Mouse (Mus musculus) natural killer cell, adult 2 months (primary cell): Measurements from ENCODE around the gene Pde5a.
A peak's percentile ranks its signal among the peaks of the same experiment; 100 is the strongest.

Experiments
- DNase-seq, 2 experiments: peaks; one replicate each; pipeline ENCODE4 v3.0.0; 2022; ENCODE audit warnings: low spot score in 2 of 2

Pde5a gene

DNA sequence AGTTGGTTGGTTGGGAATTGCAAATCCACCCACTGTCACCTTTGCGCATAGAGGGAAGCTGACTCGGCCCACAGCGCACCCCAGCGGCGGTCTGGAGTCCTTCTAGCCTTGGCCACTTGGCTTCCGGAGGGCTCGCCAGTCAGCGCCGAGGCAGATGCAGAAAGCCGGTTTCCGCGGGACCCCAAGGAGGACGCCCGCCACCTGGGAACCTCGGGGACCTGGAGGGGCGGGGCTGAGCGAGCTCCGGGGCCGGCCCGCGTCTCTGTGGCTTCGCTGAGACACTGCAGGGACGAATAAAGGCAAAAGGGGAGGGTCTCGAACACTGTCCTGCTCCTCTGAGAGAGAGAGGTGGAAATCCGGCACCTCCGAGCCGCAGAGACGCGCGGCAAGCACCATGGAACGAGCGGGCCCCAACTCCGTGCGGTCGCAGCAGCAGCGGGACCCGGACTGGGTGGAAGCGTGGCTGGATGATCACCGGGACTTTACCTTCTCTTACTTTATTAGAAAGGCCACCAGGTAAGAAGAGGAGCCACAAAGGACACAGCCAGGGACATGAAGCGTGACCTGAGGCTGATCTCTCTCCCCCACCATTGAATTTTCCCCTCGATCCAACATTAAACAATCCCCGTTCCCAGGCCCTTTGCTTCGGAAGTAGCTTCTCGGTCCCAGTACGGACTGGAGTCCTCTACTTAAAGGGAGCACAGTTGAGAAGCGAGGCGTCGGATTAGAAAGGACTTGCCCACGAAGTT, at the start of gene Pde5a:
TSS of gene Pde5a (plus strand) at position 96 of the 749 bp plus-strand sequence.
- peak; percentile 44 to 63 for DNase-seq

DNA sequence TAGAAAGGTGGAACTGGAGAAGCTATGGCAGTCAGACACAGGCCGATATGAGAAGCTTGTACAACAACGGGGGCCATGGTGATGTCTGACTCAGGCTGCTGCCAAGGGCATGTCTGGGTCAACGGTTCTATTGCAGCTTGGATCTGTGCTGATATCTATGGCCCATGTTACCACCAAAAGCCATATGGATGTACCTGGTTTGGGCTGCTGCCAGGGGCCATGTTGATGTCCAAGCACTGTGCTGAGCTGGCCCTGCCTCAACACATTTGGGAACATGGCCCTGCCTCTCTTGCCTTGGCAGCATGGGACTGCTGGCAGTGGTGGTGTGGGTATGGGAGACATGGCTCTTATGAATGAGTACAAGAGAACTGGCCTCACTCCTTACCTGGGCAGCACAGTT, 47.9 kb upstream of the Pde5a start:
- DNase-seq = no peak

DNA sequence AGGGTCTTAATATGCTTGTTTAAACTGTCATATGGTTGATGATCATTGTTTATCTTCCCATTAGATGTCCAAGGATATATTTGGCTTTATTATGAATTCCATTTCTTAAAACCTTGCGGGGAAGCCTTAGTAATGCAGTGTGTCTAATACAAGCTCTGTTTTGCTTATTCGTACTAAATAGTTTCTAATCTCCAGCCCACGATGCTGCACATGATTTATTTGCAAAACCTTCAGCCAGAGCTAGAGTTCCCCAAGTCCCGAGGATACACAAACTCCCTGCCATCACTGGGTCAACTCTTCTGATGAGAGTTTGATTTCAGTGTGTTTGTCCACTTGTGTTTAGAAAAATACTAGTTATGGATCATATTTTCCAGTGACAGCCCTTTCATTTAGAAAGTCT, 46.4 kb upstream of the Pde5a start:
- DNase-seq = no peak

DNA sequence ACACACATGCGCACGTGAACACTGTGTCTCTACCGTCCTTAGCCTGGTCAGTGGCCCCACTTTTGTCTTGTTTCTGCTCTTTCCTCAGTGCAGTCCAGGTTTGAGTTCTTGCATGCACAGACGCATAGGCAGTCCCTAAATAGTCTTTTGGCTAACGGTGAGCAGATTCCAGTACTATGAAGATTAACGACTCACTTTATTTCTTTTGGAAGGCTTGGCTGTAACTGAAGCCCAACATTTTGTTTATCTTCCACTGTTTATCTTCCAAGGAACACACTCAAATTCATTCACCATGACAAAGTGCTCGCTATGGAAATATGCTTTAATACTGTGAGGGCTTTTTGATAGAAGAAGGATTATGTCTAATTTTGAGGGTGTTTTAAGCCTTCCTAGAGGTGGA, 43.9 kb upstream of the Pde5a start:
- DNase-seq = no peak

DNA sequence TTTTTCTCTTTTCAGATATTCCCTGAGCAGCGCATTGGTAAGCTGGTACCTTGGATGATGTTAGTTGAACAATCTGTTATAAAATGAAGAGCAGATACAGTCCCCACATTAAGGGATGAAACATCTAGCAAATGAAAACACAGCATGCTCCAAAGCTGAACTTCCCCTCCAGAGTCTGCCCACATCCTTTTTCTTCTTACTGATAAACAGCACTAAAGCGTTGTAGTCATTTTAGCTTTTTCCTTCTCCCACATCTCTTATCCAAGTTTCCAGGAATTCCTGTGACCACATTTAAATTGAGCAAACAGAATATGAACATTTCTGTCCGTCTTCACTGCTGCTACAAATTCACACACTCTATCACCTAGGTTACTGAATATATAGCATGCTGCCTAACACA, 35.7 kb upstream of the Pde5a start:
- no peak for DNase-seq

DNA sequence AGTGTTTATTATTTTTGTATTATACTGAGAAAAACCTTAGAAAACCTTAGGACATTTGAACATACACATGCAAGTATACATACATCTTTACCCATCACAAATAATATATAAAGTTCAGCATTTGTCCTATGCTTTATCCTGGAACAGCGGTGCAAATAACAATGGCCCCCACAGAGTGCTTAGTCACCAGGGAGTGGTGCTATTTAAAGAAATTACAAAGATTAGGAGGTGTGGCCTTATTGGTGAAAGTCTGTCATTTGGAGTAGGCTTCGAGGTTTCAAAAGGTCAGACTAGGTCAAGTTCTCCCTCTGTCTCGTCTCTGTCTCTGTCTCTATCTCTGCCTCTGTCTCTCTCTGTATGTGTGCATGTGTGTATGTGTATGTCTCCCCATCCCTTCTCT, 32.9 kb upstream of the Pde5a start:
- DNase-seq = no peak

DNA sequence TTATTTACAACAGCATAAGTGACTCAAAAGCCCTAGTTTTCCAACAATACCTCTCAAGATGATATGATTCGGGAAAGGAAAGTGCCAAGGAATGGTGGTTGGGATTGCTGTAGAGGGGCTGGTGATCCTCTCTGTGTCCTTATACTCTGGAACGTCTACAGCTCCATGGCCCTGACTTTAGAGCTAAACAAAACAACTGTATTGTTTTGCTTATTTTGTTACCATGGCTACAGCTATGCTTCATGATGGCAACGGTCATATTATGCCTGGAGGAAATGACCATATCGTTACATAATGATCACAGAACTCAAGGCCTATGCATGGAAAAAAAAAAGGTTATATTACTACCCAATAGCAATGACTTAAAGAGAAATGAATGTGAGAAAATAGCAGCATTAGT, 32.1 kb upstream of the Pde5a start:
- no peak for DNase-seq

DNA sequence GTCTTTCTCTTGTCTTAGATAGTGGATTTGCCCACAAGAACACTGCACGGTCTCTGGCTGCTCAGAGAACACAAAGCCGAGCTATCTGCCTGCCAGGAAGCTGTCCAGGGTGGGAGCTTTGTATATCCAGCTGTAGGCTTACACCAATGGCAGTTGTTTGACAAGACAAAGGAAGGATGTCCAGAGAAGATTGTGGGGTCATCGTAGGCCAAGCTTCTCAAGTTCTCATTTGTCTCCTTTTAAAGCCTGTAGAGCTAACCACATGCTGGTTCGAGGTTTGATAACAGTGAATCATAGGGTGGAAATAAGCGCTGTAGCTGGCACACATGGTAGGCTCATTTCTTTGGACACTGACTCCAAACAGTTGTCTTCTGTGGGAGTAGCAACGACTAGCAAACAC, 24.5 kb upstream of the Pde5a start:
- no peak for DNase-seq

DNA sequence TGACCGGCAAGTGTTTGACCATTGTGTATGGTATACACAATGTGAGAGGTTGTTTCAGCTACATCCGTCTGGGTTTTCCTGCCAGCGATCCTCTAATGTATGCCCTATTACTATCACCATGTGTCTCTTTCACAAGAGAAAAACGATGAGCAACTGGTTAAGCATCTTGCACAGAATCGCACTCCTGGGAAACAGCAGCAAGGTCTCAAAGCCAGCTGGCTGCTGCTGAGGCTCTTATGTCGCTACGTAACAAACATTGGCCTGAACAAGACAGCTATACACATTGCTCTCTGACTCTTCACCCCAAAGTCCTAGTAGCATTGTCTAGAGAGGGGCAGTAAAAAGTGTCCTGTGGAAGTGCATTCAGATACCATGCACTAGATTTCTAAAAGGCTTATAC, 23.5 kb upstream of the Pde5a start:
- DNase-seq = no peak

DNA sequence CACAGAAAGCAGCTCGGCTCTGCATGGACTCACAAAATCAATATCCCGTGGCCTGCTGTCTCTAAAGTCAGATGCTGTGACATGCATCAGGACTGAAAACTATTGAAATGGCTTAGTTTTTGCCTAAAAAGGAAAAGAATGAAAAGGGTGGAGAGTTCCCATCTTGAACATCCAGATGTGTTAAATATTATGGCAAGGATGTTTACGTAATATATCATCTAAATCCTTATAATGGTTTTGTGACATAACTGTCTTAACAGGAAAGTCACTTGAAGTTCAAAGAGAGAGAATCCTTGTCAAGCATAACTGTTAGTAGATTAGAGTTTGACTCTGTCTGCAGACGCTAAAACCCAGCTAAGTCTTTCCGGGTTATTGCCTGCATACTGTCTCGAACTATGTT, 20.3 kb upstream of the Pde5a start:
- DNase-seq = no peak

DNA sequence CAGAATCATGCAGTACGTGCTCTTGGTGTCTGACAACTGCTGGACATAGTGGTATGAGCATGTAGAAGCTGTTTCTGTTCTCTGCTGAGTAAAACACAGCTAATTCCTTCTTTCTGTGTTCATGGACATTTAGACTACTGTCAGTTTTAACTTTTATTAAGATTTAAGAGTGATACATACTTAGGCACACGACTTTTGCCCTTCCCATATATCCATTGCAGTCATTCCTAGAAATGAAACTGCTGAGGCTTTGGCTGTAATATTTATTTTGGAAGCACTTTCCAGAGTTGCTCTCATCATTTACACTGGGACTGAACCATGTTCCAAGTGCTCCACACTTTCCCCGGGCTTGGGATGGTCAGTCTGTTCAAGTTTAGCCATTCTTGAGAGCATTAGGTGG, 18.6 kb upstream of the Pde5a start:
- no peak for DNase-seq

DNA sequence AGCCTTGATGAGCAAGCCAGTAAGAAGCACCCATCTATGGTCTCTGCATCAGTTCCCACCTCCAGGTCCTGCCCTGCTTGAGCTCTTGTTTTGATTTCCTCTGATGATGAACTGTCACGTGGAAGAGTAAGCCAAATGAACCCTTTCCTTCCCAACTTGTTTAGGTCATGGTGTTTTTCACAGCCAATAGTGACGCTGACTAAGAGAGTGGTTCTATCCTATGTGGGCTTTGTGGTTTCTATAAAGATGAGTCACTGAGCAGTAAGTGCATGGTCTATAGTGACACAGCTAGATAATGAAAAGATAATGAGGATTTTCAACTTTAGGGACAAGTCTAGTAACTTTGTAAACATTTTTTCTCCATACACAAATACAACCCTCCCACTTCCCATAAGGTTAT, 10.1 kb upstream of the Pde5a start:
- peak in 1 of 2 experiments; percentile 18 for DNase-seq

DNA sequence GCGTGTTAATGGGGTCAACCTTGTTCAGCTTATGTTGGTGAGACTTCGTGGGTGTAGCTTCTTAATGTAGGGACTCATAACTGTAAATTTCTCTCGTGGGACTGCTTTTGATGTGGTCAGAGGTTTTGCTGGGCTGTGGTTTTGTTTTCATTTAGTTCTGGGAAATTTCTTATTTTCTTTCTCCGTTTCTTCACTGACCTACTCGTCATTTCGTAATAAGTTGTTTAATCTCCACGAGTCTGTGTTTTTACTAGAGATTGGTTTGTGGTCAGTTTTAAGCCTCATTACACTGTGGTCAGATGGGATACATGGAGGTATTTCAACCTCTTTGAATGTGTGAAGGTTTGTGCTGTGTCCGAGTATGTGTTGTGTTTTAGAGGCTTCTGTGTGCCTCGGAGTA, 7.2 kb upstream of the Pde5a start:
- DNase-seq = peak; percentile 6 to 36

DNA sequence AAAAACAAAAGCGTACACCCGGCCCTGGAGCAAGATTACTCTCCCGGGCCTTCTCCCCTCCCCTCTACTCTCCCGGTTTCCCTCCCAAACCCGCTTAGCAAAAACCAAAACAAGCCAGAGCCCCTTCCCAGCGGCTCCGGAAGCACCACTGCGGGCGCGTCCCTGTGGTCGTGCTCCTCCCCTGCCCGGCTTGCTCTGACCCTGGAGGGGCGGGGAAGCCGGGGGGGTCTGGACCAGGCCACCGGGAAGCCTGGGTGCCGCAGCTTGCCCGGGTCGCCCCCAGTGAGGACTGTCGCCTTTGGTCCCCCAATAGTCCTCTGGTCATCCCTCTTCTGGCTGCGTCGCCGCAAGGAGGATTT, 833 bp downstream of the Pde5a start:
- DNase-seq = peak in 1 of 2 experiments; percentile 3

DNA sequence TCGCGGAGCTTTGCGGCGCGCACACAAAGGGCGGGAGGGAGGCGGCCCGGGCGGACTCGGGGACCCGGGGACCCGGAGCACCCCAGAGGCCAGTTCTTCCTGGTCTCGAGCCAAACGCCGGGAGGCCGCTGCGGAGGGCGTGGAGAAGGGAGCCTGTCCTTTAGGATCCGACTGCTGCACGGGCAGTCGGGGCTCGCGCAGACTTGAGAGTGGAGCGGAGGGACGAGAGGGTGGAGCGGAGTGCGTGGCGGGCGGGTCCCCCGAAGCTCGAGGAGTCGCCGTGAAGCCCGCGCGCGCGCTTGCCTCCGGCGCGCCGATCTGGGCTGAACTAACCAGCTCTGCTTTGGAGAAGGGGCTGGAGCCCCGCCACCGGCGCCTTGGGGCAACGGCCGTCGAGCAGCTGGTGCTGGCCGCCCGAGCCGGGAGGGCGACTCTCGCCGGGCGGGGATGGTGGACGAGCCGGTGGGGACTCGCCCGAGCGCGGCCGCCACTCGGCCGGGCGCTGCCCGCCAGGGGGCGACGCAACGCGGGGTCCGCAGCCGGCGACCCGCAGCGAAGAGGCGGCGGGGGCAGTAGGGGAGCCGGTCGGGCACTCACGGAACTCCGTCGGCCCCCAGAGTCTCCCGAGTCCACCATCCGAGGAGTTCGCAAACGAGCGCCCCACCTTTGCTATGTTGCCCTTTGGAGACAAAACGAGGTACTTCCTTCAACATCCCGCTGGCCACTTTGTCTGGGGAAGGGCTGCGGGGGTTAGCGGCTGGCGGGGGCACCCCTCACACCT, 1.4 kb downstream of the Pde5a start:
- DNase-seq = peak; percentile 29 to 31

DNA sequence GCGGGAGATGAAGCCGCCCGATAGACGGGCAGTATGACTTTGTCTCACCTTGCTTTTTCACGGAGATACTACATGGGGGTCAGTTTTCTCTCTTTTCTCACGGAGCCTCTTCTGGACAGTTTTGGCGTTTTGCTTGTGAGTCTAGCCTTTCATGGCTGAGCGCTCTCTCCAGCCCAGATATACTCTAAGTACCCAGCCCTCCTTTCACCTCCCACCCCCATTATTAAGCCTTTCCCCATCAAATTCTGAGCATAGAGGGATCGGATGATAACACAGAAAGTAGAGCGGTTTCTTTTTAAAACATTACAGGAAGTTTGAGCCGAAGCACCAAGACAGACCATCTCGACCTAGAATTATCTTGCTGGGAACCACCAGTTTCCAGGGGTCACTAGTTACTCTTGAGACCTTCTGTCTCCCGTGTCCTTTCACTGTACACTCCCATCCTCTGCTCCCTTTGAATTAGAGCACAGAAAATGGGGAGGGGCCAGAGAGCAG, 2.0 kb downstream of the Pde5a start:
- no peak for DNase-seq

DNA sequence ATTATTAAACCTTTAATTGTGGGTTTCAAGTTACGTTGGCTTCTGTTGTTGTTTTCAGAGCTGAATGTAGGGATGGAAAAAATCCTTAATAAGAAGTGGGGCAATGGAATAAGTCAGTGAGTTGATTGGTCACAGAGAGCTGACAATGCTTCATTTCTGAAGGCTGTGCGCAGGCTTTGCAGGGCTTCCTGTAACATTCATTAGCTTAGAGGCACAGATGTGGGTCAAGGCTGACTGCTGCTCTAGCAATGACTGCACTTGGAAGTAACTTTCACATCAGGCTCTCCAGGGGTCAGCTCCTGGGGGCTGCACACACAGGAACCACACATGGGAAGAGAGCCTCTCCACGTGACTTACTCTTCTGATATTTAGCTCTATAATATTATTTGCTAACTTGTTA, 5.1 kb downstream of the Pde5a start:
- no peak for DNase-seq

DNA sequence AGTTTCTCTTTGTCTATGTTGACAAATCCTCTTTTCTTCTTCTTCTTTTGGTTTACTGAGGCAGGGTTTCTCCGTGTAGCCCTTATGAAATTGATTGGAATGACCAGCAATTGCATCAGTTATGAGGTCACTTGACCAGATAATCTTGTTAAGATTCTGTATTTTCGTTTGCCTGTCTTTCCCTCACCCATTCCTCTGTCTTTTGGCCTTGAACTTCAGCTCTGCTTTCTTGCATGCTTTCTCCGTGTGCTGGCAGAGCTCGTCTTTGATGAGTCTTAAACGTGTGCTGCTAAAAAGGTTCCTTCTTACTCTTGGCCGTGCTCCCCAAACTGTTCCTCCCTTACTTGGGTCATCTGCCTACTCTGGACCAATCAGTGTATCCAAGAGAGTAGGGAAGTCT, 5.6 kb downstream of the Pde5a start:
- no peak for DNase-seq

DNA sequence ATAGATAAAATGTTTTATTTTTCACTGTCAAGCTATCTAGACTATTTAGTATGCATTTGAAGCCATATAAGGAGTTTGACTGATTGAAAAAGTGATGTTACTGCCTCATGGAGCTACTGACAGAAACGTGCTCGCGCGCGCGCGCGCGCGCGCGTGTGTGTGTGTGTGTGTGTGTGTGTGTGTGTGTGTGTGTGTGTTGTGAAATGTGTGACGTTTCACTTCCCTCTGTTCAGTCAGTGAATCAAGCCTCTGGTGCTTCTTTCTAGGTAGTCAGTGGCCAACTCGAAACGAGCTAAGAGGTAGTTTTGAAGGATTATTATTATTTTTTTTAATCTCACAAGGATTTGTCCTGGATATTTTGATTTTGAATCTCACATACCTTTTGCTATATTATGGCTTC, 10.7 kb downstream of the Pde5a start:
- DNase-seq = no peak

DNA sequence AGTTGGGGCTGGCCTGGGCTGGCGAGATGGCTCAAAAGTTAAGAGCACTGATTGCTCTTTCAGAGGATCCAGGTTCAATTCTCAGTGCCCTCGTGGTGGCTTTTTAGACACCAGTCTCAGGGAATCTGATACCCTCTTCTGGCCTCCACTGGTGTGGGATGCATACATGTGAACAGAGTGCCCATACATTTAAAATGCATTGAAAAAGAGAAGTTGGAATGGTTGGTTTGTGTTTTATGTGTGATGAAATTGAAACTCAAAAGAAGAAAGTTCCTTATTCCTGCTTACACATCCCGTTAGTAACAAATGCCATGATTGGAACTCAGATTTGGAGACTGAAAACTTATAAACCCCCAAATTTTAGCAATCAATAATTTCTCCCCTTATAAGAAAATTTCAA, 15.5 kb downstream of the Pde5a start:
- DNase-seq = no peak

DNA sequence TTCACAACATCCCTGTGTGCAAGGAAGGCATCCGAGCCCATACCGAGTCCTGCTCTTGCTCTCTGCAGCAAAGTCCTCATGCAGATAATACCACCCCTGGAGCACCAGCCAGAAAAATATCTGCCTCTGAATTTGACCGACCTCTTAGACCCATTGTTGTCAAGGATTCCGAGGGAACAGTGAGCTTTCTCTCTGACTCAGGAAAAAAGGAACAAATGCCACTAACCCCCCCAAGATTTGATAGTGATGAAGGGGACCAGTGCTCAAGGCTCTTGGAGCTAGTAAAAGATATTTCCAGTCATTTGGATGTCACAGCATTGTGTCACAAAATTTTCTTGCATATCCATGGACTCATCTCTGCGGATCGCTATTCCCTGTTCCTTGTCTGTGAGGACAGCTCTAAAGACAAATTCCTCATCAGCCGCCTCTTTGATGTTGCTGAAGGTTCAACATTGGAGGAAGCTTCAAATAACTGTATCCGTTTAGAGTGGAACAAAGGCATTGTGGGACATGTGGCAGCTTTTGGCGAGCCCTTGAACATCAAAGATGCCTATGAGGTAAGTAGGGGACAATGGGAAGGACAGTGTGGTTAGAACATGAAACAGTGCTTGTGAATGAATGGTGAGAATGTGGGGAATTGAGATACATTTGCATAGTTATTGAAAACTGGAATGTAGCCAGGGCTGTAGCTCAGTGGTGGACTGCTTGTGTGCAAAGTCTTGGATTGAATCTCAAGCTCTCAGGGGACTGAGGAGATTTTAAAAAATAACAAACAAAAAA, 19.4 kb downstream of the Pde5a start:
- no peak for DNase-seq

DNA sequence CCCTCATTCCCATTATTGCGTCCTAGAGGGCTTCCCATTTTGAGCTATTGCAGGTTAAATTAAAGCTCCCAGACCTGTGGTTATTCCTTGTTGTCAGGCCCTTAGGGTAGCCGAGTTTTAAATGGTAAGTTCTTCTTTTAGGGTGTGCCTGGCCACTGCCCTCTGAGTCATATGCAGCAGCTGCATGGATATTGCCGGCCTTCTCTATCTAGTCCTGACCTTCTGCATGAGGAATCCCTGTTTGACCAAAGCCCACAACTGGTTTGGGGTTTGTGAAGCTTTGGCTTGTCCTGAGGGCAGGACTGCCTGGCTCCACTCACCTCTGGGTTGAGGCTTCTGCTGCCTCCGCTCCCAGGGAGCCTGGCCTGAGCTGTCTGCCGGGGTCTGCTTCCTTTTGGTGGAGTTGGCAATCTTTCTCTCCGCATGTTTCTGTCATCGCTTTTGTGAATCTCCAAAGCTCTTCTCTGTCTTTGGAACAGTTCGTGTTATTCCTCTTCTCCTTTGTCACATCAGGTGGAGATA, 34.6 kb downstream of the Pde5a start:
- DNase-seq = no peak
